ENCODE assay signal across 13 mouse cellular contexts in the genomic region with DNA sequence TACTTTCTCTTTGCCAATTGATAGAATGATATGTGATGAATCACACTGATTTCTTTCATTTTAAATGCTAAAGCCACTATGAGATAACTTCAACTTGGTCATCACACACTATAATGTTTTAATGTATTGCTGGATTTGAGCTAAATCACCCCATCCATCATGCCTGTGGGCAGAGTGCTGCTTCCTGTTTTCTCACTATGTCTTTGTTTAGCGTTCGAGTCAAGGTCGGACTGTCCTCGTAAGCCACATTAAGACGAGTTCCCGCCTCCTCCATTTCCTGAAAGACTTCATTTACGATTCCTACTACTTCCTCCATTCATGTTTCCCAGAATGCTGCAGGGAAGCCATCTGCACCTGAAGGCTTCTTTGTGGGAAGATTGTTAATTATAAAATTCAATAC.
"Had no signal": no experiment of that assay in that cellular context is flagged by ENCODE, and none has a peak within 500 bp of the region (broad histone marks: within the 10 kb centered on the region; RNA-seq: fewer than 3 reads in every experiment).

No protein-coding gene starts in this region.

- ATAC-seq: liver, embryonic 12.5 days had no signal

- H3K4me3 ChIP-seq: kidney, embryonic 15.5 days; limb, embryonic 15.5 days; liver, embryonic 12.5 days; lung, embryonic 15.5 days had no signal

- H3K27me3 ChIP-seq: kidney, embryonic 15.5 days; limb, embryonic 15.5 days; liver, embryonic 12.5 days; lung, embryonic 15.5 days had no signal

- H3K9ac ChIP-seq: kidney, embryonic 15.5 days; limb, embryonic 15.5 days; liver, embryonic 12.5 days; lung, embryonic 15.5 days had no signal

- H3K36me3 ChIP-seq: kidney, embryonic 15.5 days; limb, embryonic 15.5 days; liver, embryonic 12.5 days; lung, embryonic 15.5 days had no signal

- H3K27ac ChIP-seq: kidney, embryonic 15.5 days; limb, embryonic 15.5 days; liver, embryonic 12.5 days; lung, embryonic 15.5 days; stomach, postnatal 0 days had no signal

- DNase-seq: kidney, adult 11 months; kidney, postnatal 14 days; layer of hippocampus, adult 9-11 months; layer of hippocampus, postnatal 36 days; lung, postnatal 14 days; right cerebral cortex, adult 18-20 months; thymus, adult 18-20 months; thymus, postnatal 14 days had no signal

- H3K4me1 ChIP-seq: kidney, embryonic 15.5 days; limb, embryonic 15.5 days; liver, embryonic 12.5 days had no signal

- H3K4me2 ChIP-seq: kidney, embryonic 15.5 days; limb, embryonic 15.5 days; liver, embryonic 12.5 days; lung, embryonic 15.5 days had no signal

- H3K9me3 ChIP-seq: kidney, embryonic 15.5 days; limb, embryonic 15.5 days; liver, embryonic 12.5 days; lung, embryonic 15.5 days had no signal
